Mouse (Mus musculus) testis, adult 2 months (tissue): ENCODE results near the gene Huwe1. TPM values are rescaled to one million over a fixed set of nuclear protein-coding genes. Genes with fewer than 3 reads are reported as not detected.

Experiments used
- H3K27ac ChIP-seq: fragments of 200-500 bp; 2 replicates; pipeline ENCODE4 v1.5.1; 2012; ENCODE audit warnings: low read depth, low read length; ENCODE audit not compliant: control insufficient read depth, insufficient read depth
- H3K27me3 ChIP-seq: fragments of 200-500 bp; 2 replicates; pipeline ENCODE4 v1.6.1; 2012; ENCODE audit warnings: mild to moderate bottlenecking, low read length, moderate library complexity; ENCODE audit not compliant: control insufficient read depth, insufficient read depth
- H3K36me3 ChIP-seq: fragments of 200-500 bp; 2 replicates; pipeline ENCODE4 v1.6.1; 2012; ENCODE audit warnings: mild to moderate bottlenecking, low read length; ENCODE audit not compliant: control insufficient read depth, insufficient read depth
- H3K4me1 ChIP-seq: fragments of 200-500 bp; 2 replicates; pipeline ENCODE4 v1.6.1; 2012; ENCODE audit warnings: low read length; ENCODE audit not compliant: control insufficient read depth, insufficient read depth
- H3K4me3 ChIP-seq: fragments of 200-500 bp; 2 replicates; pipeline ENCODE4 v1.5.1; 2012; ENCODE audit warnings: low read depth, mild to moderate bottlenecking, low read length, moderate library complexity, mixed read lengths; ENCODE audit not compliant: control insufficient read depth
- CTCF ChIP-seq: fragments of 200-500 bp; IDR thresholded peaks from 2 replicates; pipeline ENCODE4 v1.5.1; 2012; ENCODE audit warnings: low read depth, mild to moderate bottlenecking, inconsistent platforms, low read length, moderate library complexity; ENCODE audit not compliant: control insufficient read depth, insufficient read depth, insufficient replicate concordance
- POLR2A ChIP-seq: fragments of 200-500 bp; IDR thresholded peaks from 2 replicates; pipeline ENCODE4 v1.6.1; 2012; ENCODE audit warnings: low read depth, mild to moderate bottlenecking, inconsistent platforms, low read length, moderate library complexity; ENCODE audit not compliant: control insufficient read depth
- polyA plus RNA-seq: library from polyadenylated mRNA; depleted of rRNA; stranded (reverse); fragments of >200 nt; gene quantifications from 2 replicates; pipeline ENCODE4 v1.2.3, GENCODE M21; 2012; rRNA removed

Gene Huwe1
- polyA plus RNA-seq, 1 experiment: 22.7 TPM

- Histone ChIP-seq H3K4me1 (no peaks in the 10 kb centered on the region), H3K4me3 (no peak overlapping the region), H3K27me3 (no peaks in the 10 kb centered on the region), H3K36me3 (no peaks in the 10 kb centered on the region), H3K27ac (no peak overlapping the region)
- TF ChIP-seq POLR2A (no peak), CTCF (no peak)
Observed at GRCm38 (mm10) chrX:151951181-151951580, 150.6 kb downstream of the Huwe1 start.

Other genes starting within 250 kb of the Huwe1 start
- gene Hsd17b10, start 201.0 kb downstream of the Huwe1 start, polyA plus RNA-seq: 7.6 and 10.0 TPM in 2 replicates
- 16.9 and 21.9 TPM in 2 replicates for gene Ribc1, start 215.5 kb downstream of the Huwe1 start, polyA plus RNA-seq
- gene Smc1a, start 215.6 kb downstream of the Huwe1 start, polyA plus RNA-seq: 2.8 and 3.4 TPM in 2 replicates